Mouse (Mus musculus) liver, postnatal 0 days (tissue): ENCODE results near the gene H2-K1. TPM values are rescaled to one million over a fixed set of nuclear protein-coding genes. Genes with fewer than 3 reads are reported as not detected.

ENCODE experiments used
- ATAC-seq: fragments of 200-750 bp; cut with Nextera tagmentation; 2 replicates; pipeline ENCODE4 v1.8.0; 2017; ENCODE audit warnings: mild to moderate bottlenecking, moderate library complexity
- DNase-seq: peaks from one replicate; pipeline ENCODE4 v3.0.0-alpha.2; 2016
- H3K27ac ChIP-seq: fragments of 300-500 bp; sonication (generic); 2 replicates; pipeline ENCODE4 v1.5.1; 2014; ENCODE audit warnings: antibody characterized with exemption, moderate library complexity, mild to moderate bottlenecking, low read depth
- H3K27me3 ChIP-seq: fragments of 300-500 bp; sonication (generic); 2 replicates; pipeline ENCODE4 v1.6.1; 2014; ENCODE audit warnings: low read length, control low read depth, mixed read lengths; ENCODE audit not compliant: insufficient read depth
- H3K36me3 ChIP-seq: fragments of 300-500 bp; sonication (generic); replicated peaks from 2 replicates; pipeline ENCODE4 v1.6.1; 2014; ENCODE audit warnings: mild to moderate bottlenecking, control low read depth, low read length, moderate library complexity, mixed read lengths; ENCODE audit not compliant: insufficient read depth
- H3K4me1 ChIP-seq: fragments of 300-500 bp; sonication (generic); 2 replicates; pipeline ENCODE4 v1.6.1; 2014; ENCODE audit warnings: antibody characterized with exemption, mild to moderate bottlenecking, control low read depth; ENCODE audit not compliant: insufficient read depth
- H3K4me2 ChIP-seq: fragments of 300-500 bp; sonication (generic); 2 replicates; pipeline ENCODE4 v1.6.1; 2014; ENCODE audit warnings: low read depth, mild to moderate bottlenecking, low read length, moderate library complexity, mixed read lengths
- H3K4me3 ChIP-seq: fragments of 300-500 bp; sonication (generic); 2 replicates; pipeline ENCODE4 v1.5.1; 2014; ENCODE audit warnings: low read depth, low read length
- H3K9ac ChIP-seq: fragments of 300-500 bp; sonication (generic); replicated peaks from 2 replicates; pipeline ENCODE4 v1.6.1; 2014; ENCODE audit warnings: mild to moderate bottlenecking, moderate library complexity
- H3K9me3 ChIP-seq: fragments of 300-500 bp; sonication (generic); 2 replicates; pipeline ENCODE4 v1.6.1; 2016; ENCODE audit warnings: mild to moderate bottlenecking, control low read depth, low read length, mixed read lengths
- CTCF ChIP-seq: sonication (generic); IDR thresholded peaks from 2 replicates; pipeline ENCODE4 v1.5.1; 2016; ENCODE audit warnings: antibody characterized with exemption, low read depth
- EP300 ChIP-seq: IDR thresholded peaks from 2 replicates; pipeline ENCODE4 v1.6.1; 2016; ENCODE audit warnings: antibody characterized with exemption, low read depth, mild to moderate bottlenecking
- WGBS: fragments of 180-500 bp; shearing (Covaris S2); extraction: QIAGEN DNeasy Blood & Tissue Kit; methylation state at CpG from one replicate; pipeline ENCODE4 v1.1.7; 2014; ENCODE audit not compliant: insufficient replicate concordance; 5-methylcytosine and 5-hydroxymethylcytosine counted together
- microRNA counts: library from miRNA; unstranded; fragments of <30 nt; microRNA quantifications from one replicate; lab custom pipeline; 2015
- microRNA-seq: library from miRNA; unstranded; fragments of <30 nt; microRNA quantifications from one replicate; pipeline ENCODE4, GENCODE M21; 2016
- polyA plus RNA-seq: library from polyadenylated mRNA; unstranded; fragments of >200 nt; fragmentation: Nextera tagmentation; extraction: Ambion mirVana; gene quantifications from 2 replicates; pipeline ENCODE4 v1.2.1, GENCODE M21; 2015

The H2-K1 gene
- polyA plus RNA-seq, 1 experiment from 2014 or later = 288 TPM

- no peak for DNase-seq
- no peak; the same call in 1 of the 2 replicates for ATAC-seq
- TF ChIP-seq EP300 = no peak
- TF ChIP-seq CTCF = no peak
- WGBS = 82% methylated on average over 22 of the region's 22 CpGs
- H3K36me3 ChIP-seq = peaks cover 20% of the 10 kb centered on the region
- H3K9ac ChIP-seq = no peak overlapping the region
- H3K9me3 ChIP-seq = no peaks in the 10 kb centered on the region
- H3K4me2 ChIP-seq = no peak overlapping the region
- no peaks in the 10 kb centered on the region for H3K27me3 ChIP-seq
- no peak overlapping the region for H3K4me3 ChIP-seq
- H3K4me1 ChIP-seq = peaks cover 34% of the 10 kb centered on the region
- H3K27ac ChIP-seq = peak overlapping the region; percentile 45; the same call in 1 of the 2 replicates
Measured at GRCm38 (mm10) chr17:33948090-33948904, 51.9 kb downstream of the H2-K1 start.

GRCm38 (mm10) chr17:33947430-33948089, 52.6 kb downstream of the H2-K1 start:
- Histone ChIP-seq H3K9me3 (no peaks in the 10 kb centered on the region), H3K27me3 (no peaks in the 10 kb centered on the region), H3K27ac (peak overlapping the region; percentile 45; the same call in 1 of the 2 replicates), H3K9ac (no peak overlapping the region), H3K4me1 (peaks cover 30% of the 10 kb centered on the region), H3K36me3 (peaks cover 14% of the 10 kb centered on the region; the same call in 1 of the 2 replicates), H3K4me2 (0 out of 2 replicates have a peak overlapping the region, but pooled peaks have one; percentile 2), H3K4me3 (no peak overlapping the region)
- DNase-seq (no peak), ATAC-seq (no peak)
- 60% methylated on average over 10 of the region's 10 CpGs for WGBS
- TF ChIP-seq EP300 (no peak), CTCF (no peak)

MicroRNA genes within 50 kb of the gene (microRNA counts, 519-probe panel; counts per million panel counts)
- not detected for microRNA mmu-miR-219 (lab: Ali Mortazavi, UCI)

Small RNAs within 50 kb of the gene (microRNA-seq; reads per million reads assigned to microRNA genes)
- gene Mir219a-1 = not detected
- gene Mir219c = not detected

Other genes with a start within 250 kb of the H2-K1 start
- gene Rab11b, start 239.8 kb downstream of the H2-K1 start, polyA plus RNA-seq = 80.4 and 88.9 TPM in 2 replicates
- gene Angptl4, start 218.5 kb downstream of the H2-K1 start, polyA plus RNA-seq = 64.4 and 93.5 TPM in 2 replicates
- 9.4 and 10.6 TPM in 2 replicates for gene Kank3, start 189.8 kb downstream of the H2-K1 start, polyA plus RNA-seq
- gene Rps28, start 175.8 kb downstream of the H2-K1 start, polyA plus RNA-seq = 699 and 710 TPM in 2 replicates
- gene Ndufa7, start 175.8 kb downstream of the H2-K1 start, polyA plus RNA-seq = 379 and 389 TPM in 2 replicates
- 16.6 and 17.4 TPM in 2 replicates for gene Cd320, start 157.3 kb downstream of the H2-K1 start, polyA plus RNA-seq
- gene Gm7029, start 126.5 kb downstream of the H2-K1 start, polyA plus RNA-seq = not detected in 2 replicates
- 2.6 and 3.6 TPM in 2 replicates for gene Kifc1, start 109.7 kb downstream of the H2-K1 start, polyA plus RNA-seq
- gene Platr17, start 95.2 kb downstream of the H2-K1 start, polyA plus RNA-seq = 0.41 and 0.54 TPM in 2 replicates
- 12.6 and 13.0 TPM in 2 replicates for gene Daxx, start 90.9 kb downstream of the H2-K1 start, polyA plus RNA-seq
- 47.0 and 47.9 TPM in 2 replicates for gene Tapbp, start 84.4 kb downstream of the H2-K1 start, polyA plus RNA-seq
- 7.1 and 7.9 TPM in 2 replicates for gene Zbtb22, start 84.4 kb downstream of the H2-K1 start, polyA plus RNA-seq
- gene Rgl2, start 70.8 kb downstream of the H2-K1 start, polyA plus RNA-seq = 6.8 and 7.4 TPM in 2 replicates
- gene Pfdn6, start 60.0 kb downstream of the H2-K1 start, polyA plus RNA-seq = 82.2 and 85.5 TPM in 2 replicates
- gene Wdr46, start 59.7 kb downstream of the H2-K1 start, polyA plus RNA-seq = 12.7 and 12.8 TPM in 2 replicates
- gene B3galt4, start 48.9 kb downstream of the H2-K1 start, polyA plus RNA-seq = 2.2 and 2.4 TPM in 2 replicates
- 12.5 and 13.4 TPM in 2 replicates for gene Vps52, start 44.5 kb downstream of the H2-K1 start, polyA plus RNA-seq
- gene Rps18, start 44.3 kb downstream of the H2-K1 start, polyA plus RNA-seq = 1,510 and 1,549 TPM in 2 replicates
- gene Ring1, start 24.3 kb upstream of the H2-K1 start, polyA plus RNA-seq = 6.0 and 7.1 TPM in 2 replicates
- 49.1 and 51.6 TPM in 2 replicates for gene H2-Ke6, start 27.7 kb upstream of the H2-K1 start, polyA plus RNA-seq
- 41.3 and 43.4 TPM in 2 replicates for gene Slc39a7, start 31.3 kb upstream of the H2-K1 start, polyA plus RNA-seq
- 16.2 and 16.4 TPM in 2 replicates for gene Rxrb, start 31.5 kb upstream of the H2-K1 start, polyA plus RNA-seq
- gene Col11a2, start 39.1 kb upstream of the H2-K1 start, polyA plus RNA-seq = 0.21 and 0.47 TPM in 2 replicates
- gene H2-Oa, start 92.0 kb upstream of the H2-K1 start, polyA plus RNA-seq = 0.72 and 0.85 TPM in 2 replicates
- 9.7 and 11.9 TPM in 2 replicates for gene H2-DMa, start 119.2 kb upstream of the H2-K1 start, polyA plus RNA-seq
- gene Brd2, start 122.3 kb upstream of the H2-K1 start, polyA plus RNA-seq = 29.2 and 32.5 TPM in 2 replicates
- gene H2-DMb2, start 143.0 kb upstream of the H2-K1 start, polyA plus RNA-seq = 1.9 and 2.1 TPM in 2 replicates
- 3.9 and 4.0 TPM in 2 replicates for gene H2-DMb1, start 152.7 kb upstream of the H2-K1 start, polyA plus RNA-seq
- 8.8 and 9.3 TPM in 2 replicates for gene Tap1, start 187.2 kb upstream of the H2-K1 start, polyA plus RNA-seq
- gene Psmb9, start 187.4 kb upstream of the H2-K1 start, polyA plus RNA-seq = 20.4 and 22.9 TPM in 2 replicates
- 49.7 and 51.6 TPM in 2 replicates for gene Psmb8, start 197.4 kb upstream of the H2-K1 start, polyA plus RNA-seq
- gene Tap2, start 203.2 kb upstream of the H2-K1 start, polyA plus RNA-seq = 9.8 and 10.5 TPM in 2 replicates
- 1.1 and 1.2 TPM in 2 replicates for gene H2-Ob, start 238.6 kb upstream of the H2-K1 start, polyA plus RNA-seq